Mouse (Mus musculus) CH12.LX (cell line): Measurements from ENCODE around the gene Xpr1. TPM values are rescaled to one million over a fixed set of nuclear protein-coding genes. Genes with fewer than 3 reads are reported as not detected.

Experiments
- DNase-seq: peaks from one replicate; pipeline ENCODE4 v3.0.0-alpha.2; 2013; ENCODE audit errors: extremely low read depth
- H3K27ac ChIP-seq: 2 replicates; pipeline ENCODE4 v1.5.1; 2012; ENCODE audit warnings: low read depth, mild to moderate bottlenecking, control low read depth, moderate library complexity; ENCODE audit not compliant: insufficient read depth
- H3K27me3 ChIP-seq: replicated peaks from 2 replicates; pipeline ENCODE3; 2012; ENCODE audit warnings: inconsistent platforms
- H3K36me3 ChIP-seq, 2 experiments: replicated peaks in 1 of 2; 2 replicates each; pipeline versions ENCODE3 to v1.6.1; 2012; ENCODE audit warnings: inconsistent platforms in 1 of 2, low read length in 1 of 2, mild to moderate bottlenecking in 1 of 2, mixed read lengths in 1 of 2, moderate library complexity in 1 of 2; ENCODE audit not compliant: control insufficient read depth in 1 of 2, insufficient read depth in 1 of 2
- H3K4me1 ChIP-seq, 2 experiments: 2 replicates each; pipeline ENCODE4 v1.6.1; 2012; ENCODE audit warnings: inconsistent platforms in 1 of 2, moderate library complexity in 1 of 2; ENCODE audit not compliant: insufficient read depth in 2 of 2, control insufficient read depth in 1 of 2
- H3K4me2 ChIP-seq: 2 replicates; pipeline ENCODE4 v1.6.1; 2012; ENCODE audit warnings: low read depth, mild to moderate bottlenecking, control low read depth; ENCODE audit not compliant: poor library complexity, insufficient read depth, severe bottlenecking
- H3K4me3 ChIP-seq, 3 experiments: fragments of 150-350 bp in 1 of 3; sonication (generic) in 1 of 3; replicated peaks in 1 of 3; 2 replicates each; pipeline versions ENCODE3 to v1.5.1; 2011 to 2012; ENCODE audit warnings: low read depth in 2 of 3, low read length in 2 of 3, mild to moderate bottlenecking in 2 of 3, moderate library complexity in 2 of 3, control low read depth in 1 of 3, improper control_type of control experiment in 1 of 3, inconsistent platforms in 1 of 3, mixed read lengths in 1 of 3; ENCODE audit not compliant: poor library complexity in 1 of 3
- H3K79me2 ChIP-seq: replicated peaks from 2 replicates; pipeline ENCODE4 v1.6.1; 2012; ENCODE audit warnings: mild to moderate bottlenecking, moderate library complexity; ENCODE audit not compliant: control insufficient read depth, poor library complexity, insufficient read depth, severe bottlenecking; ENCODE audit errors: extremely low read depth
- H3K9ac ChIP-seq: 2 replicates; pipeline ENCODE4 v1.6.1; 2012; ENCODE audit warnings: low read depth, mild to moderate bottlenecking, control low read depth, moderate library complexity; ENCODE audit not compliant: insufficient read depth
- H3K9me3 ChIP-seq: replicated peaks from 2 replicates; pipeline ENCODE3; 2012; ENCODE audit warnings: low read length, inconsistent platforms, mixed read lengths
- BHLHE40 ChIP-seq: IDR thresholded peaks from 2 replicates; pipeline ENCODE4 v1.6.1; 2011; ENCODE audit warnings: mild to moderate bottlenecking, low read depth, low read length, improper control_type of control experiment
- CHD1 ChIP-seq: IDR thresholded peaks from 2 replicates; pipeline ENCODE4 v1.6.1; 2012; ENCODE audit warnings: low read depth, low read length, improper control_type of control experiment, inconsistent platforms
- CHD2 ChIP-seq: IDR thresholded peaks from 2 replicates; pipeline ENCODE4 v1.6.1; 2011; ENCODE audit warnings: low read length, improper control_type of control experiment
- CTCF ChIP-seq, 2 experiments: IDR thresholded peaks in 1 of 2; conservative IDR thresholded peaks in 1 of 2; 2 replicates each; pipeline ENCODE4 v1.5.1; 2011 to 2012; ENCODE audit warnings: low read depth in 2 of 2, low read length in 2 of 2, improper control_type of control experiment in 1 of 2, inconsistent platforms in 1 of 2, mild to moderate bottlenecking in 1 of 2, moderate library complexity in 1 of 2
- E2F4 ChIP-seq: IDR thresholded peaks from 2 replicates; pipeline ENCODE4 v1.6.1; 2011; ENCODE audit warnings: low read depth, low read length, improper control_type of control experiment; ENCODE audit not compliant: insufficient replicate concordance
- ELF1 ChIP-seq: IDR thresholded peaks from 2 replicates; pipeline ENCODE4 v1.6.1; 2014; ENCODE audit warnings: low read depth, mild to moderate bottlenecking, inconsistent platforms, low read length, improper control_type of control experiment
- EP300 ChIP-seq: IDR thresholded peaks from 2 replicates; pipeline ENCODE4 v1.6.1; 2011; ENCODE audit warnings: low read length, improper control_type of control experiment
- ETS1 ChIP-seq: conservative IDR thresholded peaks from 2 replicates; pipeline ENCODE4 v1.6.1; 2012; ENCODE audit warnings: low read depth, mild to moderate bottlenecking, inconsistent platforms, low read length, improper control_type of control experiment, moderate library complexity
- GABPA ChIP-seq: IDR thresholded peaks from 2 replicates; pipeline ENCODE4 v1.6.1; 2012; ENCODE audit warnings: low read depth, low read length, improper control_type of control experiment, inconsistent platforms; ENCODE audit not compliant: insufficient replicate concordance
- HCFC1 ChIP-seq: IDR thresholded peaks from 2 replicates; pipeline ENCODE4 v1.6.1; 2012; ENCODE audit warnings: low read depth, mild to moderate bottlenecking, inconsistent platforms, low read length, improper control_type of control experiment
- IRF4 ChIP-seq: IDR thresholded peaks from 2 replicates; pipeline ENCODE4 v1.6.1; 2014; ENCODE audit warnings: low read depth, mild to moderate bottlenecking, inconsistent platforms, low read length, improper control_type of control experiment
- JUN ChIP-seq: IDR thresholded peaks from 2 replicates; pipeline ENCODE4 v1.6.1; 2011; ENCODE audit warnings: low read depth, mild to moderate bottlenecking, low read length, improper control_type of control experiment, moderate library complexity; ENCODE audit not compliant: insufficient read depth
- JUND ChIP-seq: conservative IDR thresholded peaks from 2 replicates; pipeline ENCODE4 v1.6.1; 2011; ENCODE audit warnings: low read depth, low read length, improper control_type of control experiment
- KAT2A ChIP-seq: IDR thresholded peaks from 2 replicates; pipeline ENCODE4 v1.6.1; 2012; ENCODE audit warnings: low read length, improper control_type of control experiment, inconsistent platforms; ENCODE audit not compliant: insufficient replicate concordance
- MAFK ChIP-seq: IDR thresholded peaks from 2 replicates; pipeline ENCODE4 v1.6.1; 2011; ENCODE audit warnings: low read length, improper control_type of control experiment; ENCODE audit not compliant: insufficient replicate concordance
- MAX ChIP-seq: IDR thresholded peaks from 2 replicates; pipeline ENCODE4 v1.6.1; 2011; ENCODE audit warnings: low read length, improper control_type of control experiment
- MAZ ChIP-seq: IDR thresholded peaks from 2 replicates; pipeline ENCODE4 v1.6.1; 2012; ENCODE audit warnings: low read depth, mild to moderate bottlenecking, inconsistent platforms, low read length, improper control_type of control experiment, moderate library complexity
- MEF2A ChIP-seq: IDR thresholded peaks from 2 replicates; pipeline ENCODE4 v1.6.1; 2014; ENCODE audit warnings: low read depth, mild to moderate bottlenecking, inconsistent platforms, low read length, improper control_type of control experiment, borderline replicate concordance
- MXI1 ChIP-seq: IDR thresholded peaks from 2 replicates; pipeline ENCODE4 v1.6.1; 2011; ENCODE audit warnings: mild to moderate bottlenecking, low read depth, low read length, improper control_type of control experiment
- MYC ChIP-seq: IDR thresholded peaks from 2 replicates; pipeline ENCODE4 v1.6.1; 2011; ENCODE audit warnings: low read depth, mild to moderate bottlenecking, improper control_type of control experiment, low read length
- NELFE ChIP-seq: IDR thresholded peaks from 2 replicates; pipeline ENCODE4 v1.6.1; 2011; ENCODE audit warnings: low read depth, low read length, improper control_type of control experiment
- NRF1 ChIP-seq: IDR thresholded peaks from 2 replicates; pipeline ENCODE4 v1.6.1; 2014; ENCODE audit warnings: low read depth, mild to moderate bottlenecking, inconsistent platforms, low read length, improper control_type of control experiment, moderate library complexity
- POLR2A ChIP-seq: IDR thresholded peaks from 2 replicates; pipeline ENCODE4 v1.6.1; 2011; ENCODE audit warnings: low read depth, mild to moderate bottlenecking, improper control_type of control experiment, low read length
- POLR2AphosphoS2 ChIP-seq: IDR thresholded peaks from 2 replicates; pipeline ENCODE4 v1.6.1; 2011; ENCODE audit warnings: low read depth, low read length, improper control_type of control experiment
- RAD21 ChIP-seq: IDR thresholded peaks from 2 replicates; pipeline ENCODE4 v1.6.1; 2011; ENCODE audit warnings: low read depth, mild to moderate bottlenecking, low read length, improper control_type of control experiment, moderate library complexity
- RCOR1 ChIP-seq: conservative IDR thresholded peaks from 2 replicates; pipeline ENCODE4 v1.6.1; 2012; ENCODE audit warnings: low read depth, mild to moderate bottlenecking, inconsistent platforms, low read length, improper control_type of control experiment
- SIN3A ChIP-seq: IDR thresholded peaks from 2 replicates; pipeline ENCODE4 v1.6.1; 2012; ENCODE audit warnings: low read length, improper control_type of control experiment, inconsistent platforms
- SMC3 ChIP-seq: IDR thresholded peaks from 2 replicates; pipeline ENCODE4 v1.6.1; 2011; ENCODE audit warnings: low read depth, low read length, improper control_type of control experiment
- TBP ChIP-seq: conservative IDR thresholded peaks from 2 replicates; pipeline ENCODE4 v1.6.1; 2011; ENCODE audit warnings: low read depth, low read length, improper control_type of control experiment
- TCF12 ChIP-seq: IDR thresholded peaks from 2 replicates; pipeline ENCODE4 v1.6.1; 2014; ENCODE audit warnings: low read depth, mild to moderate bottlenecking, inconsistent platforms, low read length, improper control_type of control experiment
- UBTF ChIP-seq: IDR thresholded peaks from 2 replicates; pipeline ENCODE4 v1.6.1; 2012; ENCODE audit warnings: low read depth, mild to moderate bottlenecking, inconsistent platforms, low read length, improper control_type of control experiment, moderate library complexity
- USF1 ChIP-seq: IDR thresholded peaks from 2 replicates; pipeline ENCODE4 v1.6.1; 2014; ENCODE audit warnings: low read depth, mild to moderate bottlenecking, inconsistent platforms, low read length, improper control_type of control experiment
- USF2 ChIP-seq: conservative IDR thresholded peaks from 2 replicates; pipeline ENCODE4 v1.6.1; 2011; ENCODE audit warnings: low read depth, low read length, improper control_type of control experiment
- ZC3H11A ChIP-seq: IDR thresholded peaks from 2 replicates; pipeline ENCODE4 v1.6.1; 2012; ENCODE audit warnings: low read depth, mild to moderate bottlenecking, inconsistent platforms, low read length, improper control_type of control experiment
- ZKSCAN1 ChIP-seq: IDR thresholded peaks from 2 replicates; pipeline ENCODE4 v1.6.1; 2012; ENCODE audit warnings: low read depth, inconsistent platforms, low read length, improper control_type of control experiment, borderline replicate concordance
- ZMIZ1 ChIP-seq: IDR thresholded peaks from 2 replicates; pipeline ENCODE4 v1.6.1; 2012; ENCODE audit warnings: low read depth, mild to moderate bottlenecking, inconsistent platforms, low read length, improper control_type of control experiment
- ZNF384 ChIP-seq: IDR thresholded peaks from 2 replicates; pipeline ENCODE4 v1.6.1; 2012; ENCODE audit warnings: low read depth, low read length, improper control_type of control experiment, inconsistent platforms
- dilution Hi-C: fragments of 300-500 bp; cut with MboI; formaldehyde crosslinking; loops from 2 replicates; pipeline ENCODE4 v1.14.3; 2020; ENCODE audit warnings: low sequenced_read_pairs; ENCODE audit not compliant: extremely low pct_unique_long_range_greater_than_20kb, extremely low pct_ligation_motif_present
- in situ Hi-C: fragments of 300-500 bp; cut with MboI; formaldehyde crosslinking; loops from 3 replicates; pipeline ENCODE4 v1.14.3; 2019; ENCODE audit warnings: low sequenced_read_pairs, low pct_ligation_motif_present, low pct_unique_long_range_greater_than_20kb, mixed read lengths
- polyA plus RNA-seq: library from polyadenylated mRNA; unstranded; fragments of >175 nt; gene quantifications from 2 replicates; pipeline ENCODE4 v1.2.1, GENCODE M21; 2012; ENCODE audit warnings: low read depth; ENCODE audit not compliant: insufficient read length
- total RNA-seq, 2 experiments: library from RNA; depleted of rRNA; stranded (reverse); fragments of 300-350 nt in 1 of 2; fragments of >200 nt in 1 of 2; gene quantifications; 2 replicates each; pipeline ENCODE4 v1.2.3; 2012 to 2014

Xpr1 gene
- 6.2 and 7.7 TPM in 2 replicates for total RNA-seq (2012; rRNA removed)
- 8.1 and 9.6 TPM in 2 replicates for total RNA-seq (2014; rRNA removed)
- 12.3 and 13.1 TPM in 2 replicates for polyA plus RNA-seq

- Histone ChIP-seq H3K4me2 (peak within 1 kb of the TSS; percentile 41), H3K9ac (peak within 1 kb of the TSS; percentile 51), H3K27ac (peak within 1 kb of the TSS; percentile 46), H3K36me3 (no peaks in the 10 kb centered on the region), H3K4me1 (peaks cover 0 to 26% of the 10 kb centered on the region in 2 experiments; a peak in 2 of 4 replicates), H3K9me3 (no peaks in the 10 kb centered on the region), H3K27me3 (no peaks in the 10 kb centered on the region), H3K4me3 (peak within 1 kb of the TSS; percentile 83 to 93 (median 91)), H3K79me2 (peaks cover 5% of the 10 kb centered on the region; the same call in 1 of the 2 replicates)
- in situ Hi-C loops: no loop called here
- peak; percentile 94 for DNase-seq
- dilution Hi-C loops: no loop called here
- TF ChIP-seq MEF2A (no peak), RCOR1 (no peak), USF2 (no peak), SMC3 (no peak), EP300 (no peak), HCFC1 (no peak), ZC3H11A (no peak), JUN (no peak), GABPA (no peak), IRF4 (peak; percentile 14; the same call in 1 of the 2 replicates), JUND (no peak), POLR2A (peak; percentile 73), POLR2AphosphoS2 (no peak), CTCF (conservative IDR thresholded peaks at IDR 0.05 in 1 of 2, IDR thresholded peaks at IDR 0.05 in 1 of 2; ENCODE audit: low read depth in 2 of 2, low read length in 2 of 2) (0 out of 4 replicates have a peak, but pooled peaks of 1 of the 2 experiments have one; percentile 1), ZNF384 (no peak), SIN3A (peak; percentile 67), MXI1 (peak; percentile 45; the same call in 1 of the 2 replicates), TBP (0 out of 2 replicates have a peak, but pooled peaks have one; percentile 27), ZMIZ1 (peak; percentile 61; the same call in 1 of the 2 replicates), MAFK (no peak), ZKSCAN1 (no peak), CHD1 (no peak), MAZ (no peak; the same call in 1 of the 2 replicates), BHLHE40 (no peak), MYC (no peak), NRF1 (peak; percentile 42; the same call in 1 of the 2 replicates), MAX (peak; percentile 12; the same call in 1 of the 2 replicates), KAT2A (0 out of 2 replicates have a peak, but pooled peaks have one; percentile 26), ETS1 (no peak), UBTF (peak; percentile 98), TCF12 (peak; percentile 34), RAD21 (no peak), NELFE (peak; percentile 43), E2F4 (no peak), ELF1 (peak; percentile 76), CHD2 (peak; percentile 47; the same call in 1 of the 2 replicates), USF1 (no peak)
These were observed at the start of gene Xpr1 for GRCm38 (mm10) chr1:155416701-155417677. Gene Xpr1 (minus strand): TSS chr1:155417415.
